Mouse (Mus musculus): ENCODE results near the gene Smg1.

DNA sequence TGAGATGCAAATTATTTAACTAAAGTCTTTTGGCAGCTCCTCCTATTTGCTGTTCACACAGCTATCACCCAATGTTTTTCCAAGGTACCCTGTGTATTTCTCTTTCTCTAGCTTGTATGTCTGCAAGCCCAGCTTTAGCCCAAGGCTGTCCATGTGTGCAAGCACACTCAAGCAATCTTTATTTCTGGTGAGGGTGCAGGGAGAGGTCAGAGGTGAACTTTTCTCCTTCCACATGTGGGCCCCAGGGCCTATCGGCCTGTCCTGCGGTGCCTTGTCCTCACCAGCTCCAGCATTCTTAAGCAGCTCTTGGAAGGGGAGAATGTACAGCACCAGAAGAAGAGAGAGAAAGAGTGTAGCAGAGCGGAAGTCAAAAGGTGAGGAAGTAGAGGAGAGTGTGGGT is 9.5 kb upstream of the Smg1 start:
- TF ChIP-seq GATA1 (IDR thresholded peaks at IDR 0.05; ENCODE audit: borderline replicate concordance, low read length): no peak
- no peak for TF ChIP-seq FLI1 (IDR thresholded peaks at IDR 0.05; ENCODE audit: low read length)

Data from megakaryocyte, embryonic 14.5 days (primary cell).